Mouse (Mus musculus) heart, postnatal 0 days (tissue): ENCODE results near the gene Clec16a.

Experiments
- CTCF ChIP-seq: IDR thresholded peaks from 2 replicates; pipeline ENCODE4 v1.5.1; 2016; ENCODE audit warnings: antibody characterized with exemption, control low read depth, low read depth
- EP300 ChIP-seq: IDR thresholded peaks from 2 replicates; pipeline ENCODE4 v1.6.1; 2016; ENCODE audit warnings: antibody characterized with exemption, low read depth

DNA sequence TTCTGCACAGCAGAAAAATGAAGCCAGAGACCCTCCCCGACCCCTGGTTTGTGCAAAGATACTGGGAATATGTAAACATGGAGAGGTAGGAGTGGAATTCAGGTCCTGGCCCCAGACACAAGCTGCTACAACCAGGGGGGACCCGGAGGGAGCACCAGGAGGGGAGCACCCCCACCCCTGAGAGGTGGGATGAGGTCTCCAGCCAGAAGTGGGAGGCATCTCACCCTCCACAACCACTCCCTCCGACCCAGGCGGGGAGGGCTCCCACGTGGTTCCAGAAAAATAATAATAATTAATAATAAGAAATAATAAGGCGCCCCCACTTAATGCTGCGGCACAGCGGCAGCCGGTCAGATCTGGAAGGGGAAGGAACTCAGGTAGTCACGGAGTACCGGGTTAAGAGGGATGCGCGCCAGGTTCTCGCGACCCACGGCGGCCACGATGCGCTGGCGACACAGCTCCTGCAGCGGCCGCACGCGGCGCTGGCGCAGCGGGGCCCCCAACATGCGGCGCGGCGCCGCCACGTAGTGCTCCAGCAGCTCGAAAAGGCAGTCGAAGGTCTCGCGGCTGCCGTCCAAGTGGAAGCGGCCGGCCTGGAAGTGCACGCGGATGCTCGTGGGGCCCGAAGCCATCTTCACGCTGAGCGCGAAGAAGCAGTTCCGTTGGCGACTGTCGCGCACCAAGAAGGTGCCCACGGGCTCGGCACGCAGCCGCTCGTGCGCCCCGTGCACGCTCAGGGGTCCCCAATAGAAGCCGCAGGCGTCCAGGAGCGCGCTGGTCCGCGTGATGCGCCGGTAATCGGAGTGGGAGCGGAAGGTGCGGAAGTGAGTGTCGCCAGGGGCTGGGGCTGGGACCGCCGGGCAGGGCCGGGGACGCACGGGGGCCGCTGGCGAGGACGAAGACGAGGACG, 239.0 kb downstream of the Clec16a start:
- TF ChIP-seq CTCF (no peak), EP300 (no peak)
